Mouse (Mus musculus) thymus, postnatal 14 days (tissue): ENCODE data around the gene Olfr1353.
"Not testable (repeated sequence)": the region's sequence is repeated elsewhere in the genome, so short reads cannot be mapped to it uniquely, and the experiment has no call there.

Source experiments
- DNase-seq: peaks from one replicate; pipeline ENCODE4 v3.0.0; 2021

Gene Olfr1353

DNA sequence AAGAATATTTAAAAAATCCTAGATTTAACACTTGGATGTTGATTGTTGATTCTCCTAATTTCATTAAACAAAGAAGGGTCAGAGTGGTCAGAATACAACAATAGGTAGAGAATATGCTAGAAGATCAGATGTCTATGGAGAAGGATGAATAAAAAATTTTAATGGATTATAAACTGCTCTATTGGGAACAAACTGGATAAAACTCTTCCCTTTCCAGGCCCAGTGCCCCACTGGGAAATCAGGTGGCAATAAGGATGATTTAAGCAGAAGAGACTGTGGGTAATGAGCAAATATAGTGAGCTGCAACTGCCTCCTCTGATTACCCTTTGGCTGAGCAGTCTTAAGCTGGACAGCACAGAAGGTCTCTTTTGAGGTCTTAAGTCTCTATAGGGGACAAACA lies at the start of gene Olfr1353:
Gene Olfr1353, plus strand, starts transcription at position 301 of the 400 bp plus-strand sequence.
- not testable (repeated sequence) for DNase-seq

DNA sequence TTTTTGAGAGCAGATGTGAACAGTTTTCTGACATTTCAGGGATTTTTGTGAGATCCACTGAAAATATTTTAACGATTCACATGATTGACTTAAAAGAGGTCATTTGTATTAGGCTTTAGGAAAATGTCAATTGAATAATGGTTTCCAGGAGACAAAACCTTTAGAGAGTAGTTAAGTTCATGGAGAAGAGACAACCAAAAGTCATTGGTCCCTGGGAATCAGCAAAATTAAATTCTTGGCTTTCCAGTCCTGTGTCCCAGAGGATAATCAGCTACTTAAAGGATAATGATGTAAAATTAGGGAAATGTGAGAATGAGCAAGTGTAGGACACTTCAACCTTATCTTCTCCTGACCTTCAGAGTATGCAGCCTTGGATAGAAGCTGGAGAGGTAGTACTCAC lies 12.8 kb upstream of the Olfr1353 start, which contains the start of gene Olfr8:
Gene Olfr8, plus strand, starts transcription at position 301 of the 400 bp plus-strand sequence.
- DNase-seq = not testable (repeated sequence)

GRCm38 (mm10) chr10:78980750-78981149 lies 17.6 kb downstream of the Olfr1353 start, which contains the start of gene Olfr1352:
Gene Olfr1352, plus strand, starts transcription at chr10:78981050.
- DNase-seq = no peak

DNA sequence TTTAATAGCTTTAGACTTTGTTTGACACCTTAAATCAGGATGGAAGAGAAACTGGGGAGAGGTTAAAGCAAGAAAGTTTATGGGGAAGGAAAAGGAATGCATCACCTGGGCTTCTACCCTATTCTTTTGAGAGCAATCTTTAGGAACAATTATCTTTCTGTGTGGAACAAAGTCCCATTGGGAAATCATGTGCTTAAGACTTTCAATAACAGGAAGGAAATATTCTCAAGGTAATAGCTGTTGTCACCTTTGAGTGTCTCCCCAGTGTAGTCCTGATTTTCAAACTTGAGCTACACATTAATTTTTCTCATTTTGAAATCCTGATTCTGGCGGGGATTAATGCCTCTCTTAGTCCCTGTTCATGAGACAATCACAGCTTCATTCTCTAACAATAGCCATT lies 49.1 kb downstream of the Olfr1353 start, which contains the start of gene Olfr1351:
Gene Olfr1351, plus strand, starts transcription at position 301 of the 400 bp plus-strand sequence.
- DNase-seq = no peak
